Mouse (Mus musculus): ENCODE results near the gene Inpp5a. TPM values are rescaled to one million over a fixed set of nuclear protein-coding genes. Genes with fewer than 3 reads are reported as not detected.

The Inpp5a gene
- total RNA-seq, 1 experiment = 11.5 TPM

DNA sequence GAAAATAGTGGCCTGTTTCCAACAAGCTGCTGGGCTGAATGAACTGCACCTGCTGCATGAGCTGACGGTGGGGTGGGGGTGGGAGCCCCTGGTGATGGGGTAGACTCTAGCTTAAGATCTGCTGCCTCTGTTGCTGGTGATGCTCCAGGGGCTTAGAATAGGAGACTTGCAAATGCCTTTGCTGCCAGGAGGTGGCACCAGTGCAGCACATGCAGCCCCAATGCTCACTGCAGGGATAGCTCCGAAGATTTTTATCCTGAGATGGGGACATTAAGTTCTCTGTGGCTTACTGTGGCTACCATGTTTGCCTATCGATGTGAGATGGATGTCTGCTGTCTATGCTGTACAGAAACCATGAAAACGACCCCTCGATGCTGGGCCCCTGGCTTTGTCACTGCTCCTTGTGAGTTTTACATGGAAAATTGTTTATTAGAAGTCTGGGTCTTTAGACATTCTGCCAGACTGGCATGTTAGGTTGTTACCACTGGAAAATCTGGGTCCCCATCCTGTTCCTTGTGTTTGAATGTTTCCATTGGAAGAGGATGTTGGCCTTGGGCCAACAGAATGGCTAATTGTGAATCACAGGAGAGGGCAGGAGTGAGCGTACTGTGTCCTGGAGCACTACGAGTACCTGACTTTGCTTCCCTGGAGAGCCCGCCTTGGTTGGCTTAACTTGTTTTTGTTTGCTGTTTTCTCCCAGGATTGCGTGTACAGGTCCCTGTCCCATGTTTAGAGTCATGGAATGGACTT, 95.5 kb downstream of the Inpp5a start:
- Histone ChIP-seq H3K4me1 (ENCODE audit: control insufficient read depth in 2 of 2, insufficient read depth in 2 of 2, low read length in 2 of 2, poor library complexity in 1 of 2) (no peaks in the 10 kb centered on the region), H3K36me3 (ENCODE audit: control insufficient read depth, insufficient read depth, low read length, poor library complexity, severe bottlenecking) (no peaks in the 10 kb centered on the region), H3K4me3 (ENCODE audit: insufficient read depth in 1 of 2, low read depth in 1 of 2, low read length in 2 of 2, poor library complexity in 1 of 2, severe bottlenecking in 1 of 2) (no peak overlapping the region), H3K27ac (ENCODE audit: insufficient read depth, low read depth, low read length, poor library complexity, severe bottlenecking) (no peak overlapping the region), H3K9me3 (ENCODE audit: control insufficient read depth, insufficient read depth, low read depth, low read length) (no peaks in the 10 kb centered on the region), H3K9ac (ENCODE audit: insufficient read depth, low read depth, low read length, poor library complexity, severe bottlenecking) (no peak overlapping the region)
- peak; percentile 26 for DNase-seq (ENCODE audit: low read depth, low spot score)
- TF ChIP-seq CHD2 (IDR thresholded peaks at IDR 0.05; ENCODE audit: low read depth, low read length) (no peak), ZC3H11A (IDR thresholded peaks at IDR 0.05; ENCODE audit: borderline replicate concordance, low read depth, low read length) (peak; percentile 64; the same call in 1 of the 2 replicates), MAFK (IDR thresholded peaks at IDR 0.05; ENCODE audit: insufficient read depth, low read depth, low read length) (no peak)
- in situ Hi-C loops (cut with MboI; ENCODE audit: low sequenced_read_pairs in 2 of 2, unreplicated experiment in 2 of 2) = no loop called here

DNA sequence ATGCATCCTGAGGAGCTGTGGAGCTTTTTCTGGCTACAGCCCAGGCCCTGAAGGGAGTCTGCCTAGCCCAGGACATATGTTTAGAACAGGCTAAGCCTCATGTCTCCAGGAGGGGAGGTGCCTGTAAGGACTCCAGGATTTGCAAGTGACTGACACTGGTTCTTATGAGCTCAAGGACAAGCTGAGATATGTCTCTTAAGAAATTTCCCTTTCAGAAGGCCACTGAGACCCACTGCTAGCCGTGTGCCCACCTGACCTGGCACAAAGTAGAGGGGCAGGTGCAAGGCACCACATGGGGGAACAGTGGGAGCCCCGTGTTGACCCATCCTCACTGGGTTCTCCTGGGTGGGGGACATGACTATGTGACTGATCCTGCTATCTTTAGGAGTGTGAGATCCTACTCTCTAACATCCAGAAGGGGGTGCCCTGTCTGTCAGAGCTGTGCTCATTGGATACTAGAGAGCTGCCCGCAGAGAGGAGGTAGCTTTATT, 100.9 kb downstream of the Inpp5a start:
- DNase-seq (ENCODE audit: low read depth, low spot score) = no peak
- Histone ChIP-seq H3K9me3 (ENCODE audit: control insufficient read depth, insufficient read depth, low read depth, low read length) (no peaks in the 10 kb centered on the region), H3K4me3 (ENCODE audit: insufficient read depth in 1 of 2, low read depth in 1 of 2, low read length in 2 of 2, poor library complexity in 1 of 2, severe bottlenecking in 1 of 2) (no peak overlapping the region), H3K36me3 (ENCODE audit: control insufficient read depth, insufficient read depth, low read length, poor library complexity, severe bottlenecking) (no peaks in the 10 kb centered on the region), H3K4me1 (ENCODE audit: control insufficient read depth in 2 of 2, insufficient read depth in 2 of 2, low read length in 2 of 2, poor library complexity in 1 of 2) (no peaks in the 10 kb centered on the region), H3K9ac (ENCODE audit: insufficient read depth, low read depth, low read length, poor library complexity, severe bottlenecking) (no peak overlapping the region), H3K27ac (ENCODE audit: insufficient read depth, low read depth, low read length, poor library complexity, severe bottlenecking) (no peak overlapping the region)
- in situ Hi-C loops (cut with MboI; ENCODE audit: low sequenced_read_pairs in 2 of 2, unreplicated experiment in 2 of 2) = no loop called here
- no peak for TF ChIP-seq ZNF384 (IDR thresholded peaks at IDR 0.05; ENCODE audit: low read depth, low read length)
- TF ChIP-seq ZC3H11A (IDR thresholded peaks at IDR 0.05; ENCODE audit: borderline replicate concordance, low read depth, low read length) = no peak
- TF ChIP-seq CHD2 (IDR thresholded peaks at IDR 0.05; ENCODE audit: low read depth, low read length) = no peak
- TF ChIP-seq HCFC1 (IDR thresholded peaks at IDR 0.05; ENCODE audit: borderline replicate concordance, insufficient read depth, low read length) = no peak
- no peak for TF ChIP-seq MAFK (IDR thresholded peaks at IDR 0.05; ENCODE audit: insufficient read depth, low read depth, low read length)

DNA sequence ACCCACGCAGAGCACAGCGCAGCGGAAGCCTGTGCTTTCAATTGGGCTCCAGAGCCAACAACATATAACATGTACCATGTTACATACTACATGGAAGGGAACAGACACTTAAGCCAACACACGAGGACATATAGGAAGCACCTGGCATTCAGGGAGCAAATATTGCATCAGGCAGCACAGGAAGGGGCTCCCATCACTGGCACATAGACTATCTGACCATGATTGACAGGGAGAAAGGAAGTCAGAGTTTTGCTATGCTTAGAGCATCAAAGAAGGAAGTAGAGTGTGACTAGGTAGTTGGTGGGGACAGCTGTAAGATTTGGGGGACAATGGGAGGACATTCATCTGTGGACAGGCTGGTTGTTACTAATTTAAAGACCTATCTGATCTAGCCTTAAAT, 103.4 kb downstream of the Inpp5a start:
- no peaks in the 10 kb centered on the region for H3K36me3 ChIP-seq (ENCODE audit: control insufficient read depth, insufficient read depth, low read length, poor library complexity, severe bottlenecking)
- H3K9ac ChIP-seq (ENCODE audit: insufficient read depth, low read depth, low read length, poor library complexity, severe bottlenecking) = no peak overlapping the region
- H3K9me3 ChIP-seq (ENCODE audit: control insufficient read depth, insufficient read depth, low read depth, low read length) = no peaks in the 10 kb centered on the region
- H3K4me1 ChIP-seq (ENCODE audit: control insufficient read depth in 2 of 2, insufficient read depth in 2 of 2, low read length in 2 of 2, poor library complexity in 1 of 2) = no peaks in the 10 kb centered on the region
- in situ Hi-C loops (cut with MboI; ENCODE audit: low sequenced_read_pairs in 2 of 2, unreplicated experiment in 2 of 2) = no loop called here
- DNase-seq (ENCODE audit: low read depth, low spot score) = no peak
- H3K27ac ChIP-seq (ENCODE audit: insufficient read depth, low read depth, low read length, poor library complexity, severe bottlenecking) = no peak overlapping the region
- TF ChIP-seq HCFC1 (IDR thresholded peaks at IDR 0.05; ENCODE audit: borderline replicate concordance, insufficient read depth, low read length) (no peak), ZNF384 (IDR thresholded peaks at IDR 0.05; ENCODE audit: low read depth, low read length) (no peak), CHD2 (IDR thresholded peaks at IDR 0.05; ENCODE audit: low read depth, low read length) (no peak), MAFK (IDR thresholded peaks at IDR 0.05; ENCODE audit: insufficient read depth, low read depth, low read length) (no peak), ZC3H11A (IDR thresholded peaks at IDR 0.05; ENCODE audit: borderline replicate concordance, low read depth, low read length) (no peak)
- no peak overlapping the region for H3K4me3 ChIP-seq (ENCODE audit: insufficient read depth in 1 of 2, low read depth in 1 of 2, low read length in 2 of 2, poor library complexity in 1 of 2, severe bottlenecking in 1 of 2)

DNA sequence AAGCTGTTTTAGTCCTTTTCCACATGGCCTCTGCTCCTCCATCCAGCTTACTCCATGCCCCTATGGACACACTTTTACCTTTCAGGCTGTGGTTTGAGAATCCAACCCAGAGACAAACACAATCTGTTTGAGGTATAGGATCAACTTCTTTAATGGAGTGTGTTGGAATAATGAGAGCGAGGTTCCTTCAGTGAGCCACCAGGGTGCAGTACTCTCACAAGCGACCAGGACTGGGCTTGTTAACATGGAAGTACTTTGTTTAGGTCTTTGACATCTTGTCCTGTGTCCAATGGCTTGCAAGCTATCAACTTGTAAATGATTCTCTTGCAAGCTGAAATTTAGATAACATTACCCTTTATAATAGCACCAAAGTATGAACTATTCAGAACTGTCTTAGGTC, 104.0 kb downstream of the Inpp5a start:
- TF ChIP-seq ZNF384 (IDR thresholded peaks at IDR 0.05; ENCODE audit: low read depth, low read length) (no peak), CHD2 (IDR thresholded peaks at IDR 0.05; ENCODE audit: low read depth, low read length) (no peak), MAFK (IDR thresholded peaks at IDR 0.05; ENCODE audit: insufficient read depth, low read depth, low read length) (no peak), ZC3H11A (IDR thresholded peaks at IDR 0.05; ENCODE audit: borderline replicate concordance, low read depth, low read length) (no peak), HCFC1 (IDR thresholded peaks at IDR 0.05; ENCODE audit: borderline replicate concordance, insufficient read depth, low read length) (no peak)
- H3K9ac ChIP-seq (ENCODE audit: insufficient read depth, low read depth, low read length, poor library complexity, severe bottlenecking) = no peak overlapping the region
- H3K9me3 ChIP-seq (ENCODE audit: control insufficient read depth, insufficient read depth, low read depth, low read length) = no peaks in the 10 kb centered on the region
- peak; percentile 17 for DNase-seq (ENCODE audit: low read depth, low spot score)
- H3K4me1 ChIP-seq (ENCODE audit: control insufficient read depth in 2 of 2, insufficient read depth in 2 of 2, low read length in 2 of 2, poor library complexity in 1 of 2) = no peaks in the 10 kb centered on the region
- H3K4me3 ChIP-seq (ENCODE audit: insufficient read depth in 1 of 2, low read depth in 1 of 2, low read length in 2 of 2, poor library complexity in 1 of 2, severe bottlenecking in 1 of 2) = no peak overlapping the region
- in situ Hi-C loops (cut with MboI; ENCODE audit: low sequenced_read_pairs in 2 of 2, unreplicated experiment in 2 of 2) = no loop called here
- no peaks in the 10 kb centered on the region for H3K36me3 ChIP-seq (ENCODE audit: control insufficient read depth, insufficient read depth, low read length, poor library complexity, severe bottlenecking)
- no peak overlapping the region for H3K27ac ChIP-seq (ENCODE audit: insufficient read depth, low read depth, low read length, poor library complexity, severe bottlenecking)

All from ES-E14 (cell line).